Mouse (Mus musculus): ENCODE measurements around the gene Wrap73. TPM values are rescaled to one million over a fixed set of nuclear protein-coding genes. Genes with fewer than 3 reads are reported as not detected.

Gene Wrap73
- polyA plus RNA-seq, 1 experiment = 69.3 TPM

DNA sequence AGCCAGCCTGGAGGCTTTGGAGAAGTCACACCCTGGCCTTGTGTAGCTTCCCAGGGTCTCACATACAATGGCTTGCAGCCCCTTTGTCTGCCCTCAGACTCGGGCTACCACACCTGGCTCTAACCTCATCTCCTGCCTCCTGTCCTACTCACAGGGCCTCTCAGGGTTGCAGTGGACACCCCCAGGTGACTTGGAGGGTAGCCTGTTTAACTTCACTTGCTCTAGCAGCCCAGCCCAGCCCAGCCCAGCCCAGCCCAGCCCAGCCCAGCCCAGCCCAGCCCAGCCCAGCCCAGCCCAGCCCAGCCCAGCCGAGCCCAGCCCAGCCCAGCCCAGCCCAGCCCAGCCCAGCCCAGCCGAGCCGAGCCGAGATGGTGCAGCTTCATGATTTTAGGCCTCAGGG, 71.9 kb downstream of the Wrap73 start:
- 14% methylated on average over 5 of the region's 5 CpGs for whole genome bisulfite sequencing
- Histone ChIP-seq H3K4me1 (replicated peaks; ENCODE audit: control insufficient read depth, insufficient read depth, low read length) (no peaks in the 10 kb centered on the region), H3K36me3 (ENCODE audit: control insufficient read depth, insufficient read depth, low read length) (no peaks in the 10 kb centered on the region), H3K27ac (ENCODE audit: control insufficient read depth, insufficient read depth, low read length) (no peak overlapping the region), H3K4me3 (ENCODE audit: control insufficient read depth, insufficient read depth, low read length) (no peak overlapping the region), H3K27me3 (ENCODE audit: control insufficient read depth, insufficient read depth, low read length) (no peaks in the 10 kb centered on the region)
- DNase-seq = no peak
- TF ChIP-seq CTCF (IDR thresholded peaks at IDR 0.05; ENCODE audit: borderline replicate concordance, control insufficient read depth, extremely low read depth, insufficient read depth, low read length, poor library complexity) = no peak

Other genes with a start within 250 kb of the Wrap73 start
- 39.8 and 44.0 TPM in 2 replicates for gene A430005L14Rik, start 185.1 kb upstream of the Wrap73 start, polyA plus RNA-seq (2012; rRNA removed)
- gene Dffb, start 167.2 kb upstream of the Wrap73 start, polyA plus RNA-seq (2012; rRNA removed) = 50.1 and 54.6 TPM in 2 replicates
- gene Cep104, start 167.2 kb upstream of the Wrap73 start, polyA plus RNA-seq (2012; rRNA removed) = 24.5 and 24.6 TPM in 2 replicates
- gene Lrrc47, start 130.6 kb upstream of the Wrap73 start, polyA plus RNA-seq (2012; rRNA removed) = 118 and 144 TPM in 2 replicates
- 12.0 and 24.3 TPM in 2 replicates for gene Smim1, start 116.1 kb upstream of the Wrap73 start, polyA plus RNA-seq (2012; rRNA removed)
- 0.05 and 0.08 TPM in 2 replicates for gene Ccdc27, start 99.7 kb upstream of the Wrap73 start, polyA plus RNA-seq (2012; rRNA removed)
- gene Trp73, start 2.2 kb upstream of the Wrap73 start, polyA plus RNA-seq (2012; rRNA removed) = 1.0 and 1.4 TPM in 2 replicates
- 227 and 244 TPM in 2 replicates for gene Tprgl, start 18.3 kb downstream of the Wrap73 start, polyA plus RNA-seq (2012; rRNA removed)
- 11.0 and 19.0 TPM in 2 replicates for gene Megf6, start 28.4 kb downstream of the Wrap73 start, polyA plus RNA-seq (2012; rRNA removed)
- gene Arhgef16, start 159.3 kb downstream of the Wrap73 start, polyA plus RNA-seq (2012; rRNA removed) = 9.3 and 12.3 TPM in 2 replicates
- gene B230104I21Rik, start 193.8 kb downstream of the Wrap73 start, polyA plus RNA-seq (2012; rRNA removed) = not detected in 2 replicates